Mouse (Mus musculus) limb, embryonic 11.5 days (tissue): ENCODE measurements around the gene Slc43a1. TPM values are rescaled to one million over a fixed set of nuclear protein-coding genes. Genes with fewer than 3 reads are reported as not detected.

Source experiments
- ATAC-seq: fragments of 200-750 bp; cut with Nextera tagmentation; 2 replicates; pipeline ENCODE4 v1.8.0; 2017; ENCODE audit warnings: low read depth; ENCODE audit not compliant: insufficient number of reproducible peaks, low FRiP score, low TSS enrichment
- DNase-seq: peaks from one replicate; pipeline ENCODE4 v3.0.0-alpha.2; 2015; ENCODE audit warnings: low spot score
- H3K27ac ChIP-seq: fragments of 300-500 bp; sonication (generic); replicated peaks from 2 replicates; pipeline ENCODE4 v1.5.1; 2014; ENCODE audit warnings: low read depth, mild to moderate bottlenecking, low read length
- H3K27me3 ChIP-seq: fragments of 300-500 bp; sonication (generic); 2 replicates; pipeline ENCODE4 v1.6.1; 2014; ENCODE audit warnings: mild to moderate bottlenecking, low read length, mixed read lengths; ENCODE audit not compliant: control insufficient read depth, insufficient read depth
- H3K36me3 ChIP-seq: fragments of 300-500 bp; sonication (generic); 2 replicates; pipeline ENCODE4 v1.6.1; 2014; ENCODE audit warnings: mild to moderate bottlenecking, low read length, moderate library complexity, mixed read lengths; ENCODE audit not compliant: control insufficient read depth, insufficient read depth
- H3K4me1 ChIP-seq: fragments of 300-500 bp; sonication (generic); 2 replicates; pipeline ENCODE4 v1.6.1; 2014; ENCODE audit warnings: low read length, mixed read lengths; ENCODE audit not compliant: control insufficient read depth, insufficient read depth
- H3K4me2 ChIP-seq: fragments of 300-500 bp; sonication (generic); 2 replicates; pipeline ENCODE4 v1.6.1; 2014; ENCODE audit warnings: low read depth, mild to moderate bottlenecking, moderate library complexity; ENCODE audit not compliant: severe bottlenecking
- H3K4me3 ChIP-seq: fragments of 300-500 bp; sonication (generic); 2 replicates; pipeline ENCODE4 v1.5.1; 2014; ENCODE audit warnings: low read depth, low read length
- H3K9ac ChIP-seq: fragments of 300-500 bp; sonication (generic); 2 replicates; pipeline ENCODE4 v1.6.1; 2014; ENCODE audit warnings: mild to moderate bottlenecking, low read length
- H3K9me3 ChIP-seq: fragments of 300-500 bp; sonication (generic); 2 replicates; pipeline ENCODE4 v1.6.1; 2016; ENCODE audit warnings: low read length; ENCODE audit not compliant: control insufficient read depth
- WGBS: fragments of 180-500 bp; shearing (Covaris S2); extraction: QIAGEN DNeasy Blood & Tissue Kit; methylation state at CpG from one replicate; pipeline ENCODE4 v1.1.7; 2014; 5-methylcytosine and 5-hydroxymethylcytosine counted together
- polyA plus RNA-seq: library from polyadenylated mRNA; unstranded; fragments of >200 nt; fragmentation: Nextera tagmentation; extraction: Ambion mirVana; gene quantifications from 2 replicates; pipeline ENCODE4 v1.2.1, GENCODE M21; 2014

Slc43a1 gene
- 36.0 and 37.8 TPM in 2 replicates for polyA plus RNA-seq

DNA sequence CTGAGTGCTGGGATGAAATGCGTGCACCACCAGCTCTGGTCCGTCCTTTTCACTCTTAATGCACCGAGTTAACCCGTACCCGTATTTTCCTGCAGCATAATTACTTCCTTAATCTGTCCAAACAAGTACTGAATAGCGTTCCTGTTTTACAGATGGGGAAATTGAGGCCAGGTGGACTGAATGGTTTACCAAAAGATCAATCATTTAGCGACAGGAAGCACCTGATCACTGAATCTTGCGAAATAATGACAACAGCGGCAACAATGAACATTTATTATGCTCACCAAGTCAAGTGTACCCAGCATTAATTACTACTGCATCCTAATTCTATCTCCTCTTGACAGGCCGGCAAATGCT, at the start of gene Slc43a1:
Gene Slc43a1 (plus strand): TSS at position 258 of the 357 bp plus-strand sequence.
- 13% methylated on average over 10 of the region's 10 CpGs for WGBS
- ATAC-seq (no peak), DNase-seq (no peak)
- Histone ChIP-seq H3K27ac (peak within 1 kb of the TSS; percentile 90), H3K27me3 (no peaks in the 10 kb centered on the region), H3K4me1 (peaks cover 9% of the 10 kb centered on the region), H3K4me2 (peak within 1 kb of the TSS; percentile 91), H3K9me3 (no peaks in the 10 kb centered on the region), H3K9ac (peak within 1 kb of the TSS; percentile 88), H3K36me3 (no peaks in the 10 kb centered on the region; the same call in 1 of the 2 replicates), H3K4me3 (peak within 1 kb of the TSS; percentile 67)

DNA sequence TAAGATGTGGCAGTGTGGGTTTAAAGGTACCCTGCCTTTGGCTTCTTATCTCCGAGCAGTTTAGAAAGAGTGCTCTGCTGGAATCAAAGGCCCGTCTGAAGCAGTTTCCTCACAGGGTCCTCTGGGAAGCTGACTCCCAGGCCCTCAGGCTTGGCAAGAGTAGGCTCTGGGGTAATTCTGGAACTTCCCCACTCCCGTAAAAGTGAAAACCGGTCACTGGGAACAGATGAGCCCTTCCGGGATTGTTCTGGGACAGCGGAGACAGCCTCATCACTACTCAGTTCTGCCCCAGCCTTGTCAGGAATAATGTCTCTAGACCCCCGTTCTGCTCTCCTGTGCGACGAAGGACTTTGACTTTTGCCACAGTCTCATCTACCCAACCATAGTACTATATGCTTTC, 48.2 kb upstream of the Slc43a1 start:
- WGBS = 50% methylated on average over 9 of the region's 9 CpGs
- Histone ChIP-seq H3K4me3 (no peak overlapping the region), H3K27me3 (no peaks in the 10 kb centered on the region), H3K9me3 (no peaks in the 10 kb centered on the region), H3K4me1 (no peaks in the 10 kb centered on the region), H3K4me2 (no peak overlapping the region), H3K9ac (no peak overlapping the region), H3K36me3 (no peaks in the 10 kb centered on the region), H3K27ac (no peak overlapping the region)
- no peak for DNase-seq
- no peak for ATAC-seq

GRCm38 (mm10) chr2:84792516-84792915, 46.1 kb upstream of the Slc43a1 start:
- no peak overlapping the region for H3K4me2 ChIP-seq
- 87% methylated on average over 3 of the region's 3 CpGs for WGBS

GRCm38 (mm10) chr2:84793154-84793553, 45.5 kb upstream of the Slc43a1 start:
- 96% methylated on average over 3 of the region's 3 CpGs for WGBS
- H3K27ac ChIP-seq = no peak overlapping the region
- H3K27me3 ChIP-seq = no peaks in the 10 kb centered on the region
- no peaks in the 10 kb centered on the region for H3K36me3 ChIP-seq
- no peaks in the 10 kb centered on the region for H3K9me3 ChIP-seq
- no peak for ATAC-seq
- H3K9ac ChIP-seq = no peak overlapping the region
- no peak overlapping the region for H3K4me2 ChIP-seq
- H3K4me3 ChIP-seq = no peak overlapping the region
- H3K4me1 ChIP-seq = no peaks in the 10 kb centered on the region
- DNase-seq = no peak

More at GRCm38 (mm10) chr2:84792516-84792915, 46.1 kb upstream of the Slc43a1 start:
- Histone ChIP-seq H3K4me3 (no peak overlapping the region), H3K36me3 (no peaks in the 10 kb centered on the region), H3K9ac (no peak overlapping the region), H3K27me3 (no peaks in the 10 kb centered on the region), H3K27ac (no peak overlapping the region), H3K9me3 (no peaks in the 10 kb centered on the region), H3K4me1 (no peaks in the 10 kb centered on the region)
- ATAC-seq = no peak
- no peak for DNase-seq

GRCm38 (mm10) chr2:84793871-84794270, 44.8 kb upstream of the Slc43a1 start:
- no peak overlapping the region for H3K4me2 ChIP-seq
- H3K36me3 ChIP-seq = no peaks in the 10 kb centered on the region
- H3K9ac ChIP-seq = no peak overlapping the region
- H3K9me3 ChIP-seq = no peaks in the 10 kb centered on the region
- no peaks in the 10 kb centered on the region for H3K27me3 ChIP-seq
- H3K4me3 ChIP-seq = no peak overlapping the region
- ATAC-seq (no peak), DNase-seq (no peak)
- WGBS = 89% methylated on average over 3 of the region's 3 CpGs
- no peak overlapping the region for H3K27ac ChIP-seq
- no peaks in the 10 kb centered on the region for H3K4me1 ChIP-seq

- H3K27ac ChIP-seq = peak overlapping the region; percentile 21; the same call in 1 of the 2 replicates
- ATAC-seq (peak; percentile 74), DNase-seq (peak; percentile 86)
- 12% methylated on average over 13 of the region's 13 CpGs for WGBS
- H3K4me2 ChIP-seq = peak overlapping the region; percentile 94
- no peaks in the 10 kb centered on the region for H3K9me3 ChIP-seq
- peak overlapping the region; percentile 57 for H3K9ac ChIP-seq
- no peaks in the 10 kb centered on the region for H3K4me1 ChIP-seq
- H3K4me3 ChIP-seq = peak overlapping the region; percentile 53
- H3K36me3 ChIP-seq = no peaks in the 10 kb centered on the region
- no peaks in the 10 kb centered on the region for H3K27me3 ChIP-seq
These were observed 40.7 kb upstream of the Slc43a1 start for GRCm38 (mm10) chr2:84797833-84798492.

- peak within 1 kb of the TSS; percentile 21; the same call in 1 of the 2 replicates for H3K27ac ChIP-seq
- ATAC-seq = peak; percentile 77
- H3K4me3 ChIP-seq = peak within 1 kb of the TSS; percentile 53
- H3K36me3 ChIP-seq = no peaks in the 10 kb centered on the region
- DNase-seq = peak; percentile 70
- no peaks in the 10 kb centered on the region for H3K9me3 ChIP-seq
- H3K4me1 ChIP-seq = no peaks in the 10 kb centered on the region
- H3K9ac ChIP-seq = peak within 1 kb of the TSS; percentile 57
- H3K27me3 ChIP-seq = no peaks in the 10 kb centered on the region
- 1% methylated on average over 21 of the region's 21 CpGs for WGBS
- H3K4me2 ChIP-seq = peak within 1 kb of the TSS; percentile 94
These were observed 40.1 kb upstream of the Slc43a1 start, which contains the start of gene Ube2l6 for GRCm38 (mm10) chr2:84798493-84798921. TSS of gene Ube2l6 (plus strand) at chr2:84798828.

GRCm38 (mm10) chr2:84799041-84799561, 39.5 kb upstream of the Slc43a1 start:
- H3K4me3 ChIP-seq = peak overlapping the region; percentile 53
- H3K36me3 ChIP-seq = no peaks in the 10 kb centered on the region
- 2% methylated on average over 16 of the region's 16 CpGs for WGBS
- no peaks in the 10 kb centered on the region for H3K27me3 ChIP-seq
- peak overlapping the region; percentile 57 for H3K9ac ChIP-seq
- no peaks in the 10 kb centered on the region for H3K4me1 ChIP-seq
- peak; percentile 59 for ATAC-seq
- no peaks in the 10 kb centered on the region for H3K9me3 ChIP-seq
- DNase-seq = peak; percentile 70
- peak overlapping the region; percentile 94 for H3K4me2 ChIP-seq
- 0 out of 2 replicates have a peak overlapping the region, but pooled peaks have one; percentile 21 for H3K27ac ChIP-seq
